Mouse (Mus musculus): Measurements from ENCODE around the gene Jchain. TPM values are rescaled to one million over a fixed set of nuclear protein-coding genes. Genes with fewer than 3 reads are reported as not detected.

Jchain gene
- under 1 TPM; 0.47 to 0.66 TPM for total RNA-seq (2021)
- long read RNA-seq, experiment 1 = 0 reads
- long read RNA-seq, experiment 2 = 0 reads

GRCm38 (mm10) chr5:88527657-88528056 lies at the start of gene Jchain:
Jchain (minus strand) TSS chr5:88527891.
- intact Hi-C loops (cut with DNase I) = no loop called here
- TF ChIP-seq CTCF (IDR thresholded peaks at IDR 0.05) = no peak
- H3K4me3 ChIP-seq = no peak within 1 kb of the TSS
- no peak within 1 kb of the TSS for H3K27ac ChIP-seq
- no peak for DNase-seq (ENCODE audit: extremely low spot score in 1 of 2, low spot score in 2 of 2)

DNA sequence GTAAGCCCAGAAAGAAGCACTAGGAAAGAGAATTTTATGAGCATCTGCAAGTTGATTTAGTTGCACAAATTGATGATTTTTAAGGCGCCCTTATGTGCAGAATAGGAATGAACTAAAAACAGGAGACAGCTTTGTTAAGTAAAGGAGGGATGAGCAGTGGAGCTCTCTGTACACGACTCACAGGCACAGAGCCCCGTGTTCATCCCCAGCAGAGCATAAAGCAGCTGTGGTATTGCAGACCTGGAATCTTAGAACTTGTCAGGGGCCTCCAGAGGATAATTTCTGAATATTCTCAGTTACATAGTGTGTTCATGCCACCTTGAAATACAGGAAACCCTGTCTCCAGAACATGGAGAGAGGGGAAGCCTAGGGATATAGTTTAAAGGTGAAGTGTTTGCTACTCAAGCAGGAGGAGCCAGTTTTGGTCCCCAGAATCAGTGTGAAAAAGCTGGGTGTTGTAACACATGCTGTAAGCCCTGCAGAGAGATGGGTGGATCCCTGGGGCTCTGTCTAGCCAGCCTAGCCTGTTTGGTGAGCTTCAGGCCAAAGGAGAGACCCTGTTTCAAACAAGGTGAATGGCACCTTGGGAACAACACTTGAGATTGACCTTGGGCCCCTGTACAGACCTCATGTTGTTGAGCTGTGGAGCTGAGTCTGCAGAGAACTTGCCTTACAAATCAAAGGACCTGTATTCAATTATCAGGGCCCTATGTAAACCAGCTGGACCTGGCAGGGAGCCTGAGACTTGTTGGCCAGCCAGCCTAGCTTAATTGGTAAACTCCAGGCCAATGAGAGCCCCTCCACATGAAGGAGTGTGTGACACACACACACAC lies 48.0 kb upstream of the Jchain start:
- Histone ChIP-seq H3K4me3 (no peak overlapping the region), H3K27ac (peak overlapping the region; percentile 28; the same call in 1 of the 2 replicates)
- TF ChIP-seq CTCF (IDR thresholded peaks at IDR 0.05) = no peak
- intact Hi-C loops (cut with DNase I) = no loop called here
- DNase-seq (ENCODE audit: extremely low spot score in 1 of 2, low spot score in 2 of 2) = no peak

DNA sequence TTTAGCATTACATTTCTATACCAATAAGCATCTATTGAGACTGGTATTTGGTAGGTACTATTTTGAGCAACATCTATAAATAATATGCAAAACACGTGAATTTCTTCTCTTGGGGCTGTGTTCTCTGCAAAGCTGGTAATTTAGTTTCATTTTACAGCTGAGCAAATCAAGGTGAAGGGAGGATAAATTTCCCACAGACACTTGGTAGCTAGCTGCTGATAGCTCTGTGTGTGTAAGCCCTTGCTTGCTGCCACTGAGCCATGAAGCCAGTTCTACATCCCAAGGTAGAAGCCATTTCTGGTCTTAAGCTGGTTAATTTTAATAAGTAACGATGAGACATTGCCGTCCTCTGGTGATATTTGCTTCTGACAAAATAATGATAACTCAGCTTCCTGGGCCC lies 47.1 kb upstream of the Jchain start:
- DNase-seq (ENCODE audit: extremely low spot score in 1 of 2, low spot score in 2 of 2) = no peak
- TF ChIP-seq CTCF (IDR thresholded peaks at IDR 0.05) = no peak
- intact Hi-C loops (cut with DNase I) = no loop called here

DNA sequence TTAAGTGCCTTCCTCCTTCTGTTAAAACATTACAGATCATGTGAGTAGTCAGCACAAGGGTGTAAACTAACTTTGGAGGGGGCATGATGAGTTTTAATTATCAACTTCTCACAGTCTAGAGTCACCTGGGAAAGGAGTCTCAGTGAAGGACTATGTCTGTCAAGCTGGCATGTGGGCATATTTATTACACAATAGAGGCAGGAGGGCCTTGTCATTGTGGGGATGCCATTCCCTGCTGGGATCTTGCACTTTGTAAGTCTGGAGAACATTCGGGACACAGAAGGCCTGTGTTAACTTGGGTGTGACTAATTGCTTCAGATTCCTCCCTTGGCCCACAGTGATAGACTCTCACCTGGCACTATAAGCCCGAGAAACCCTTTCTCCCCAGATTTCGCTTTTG lies 41.9 kb upstream of the Jchain start:
- H3K4me3 ChIP-seq = no peak overlapping the region
- intact Hi-C loops (cut with DNase I) = no loop called here
- TF ChIP-seq CTCF (IDR thresholded peaks at IDR 0.05) = no peak
- H3K27ac ChIP-seq = no peak overlapping the region
- DNase-seq (ENCODE audit: extremely low spot score in 1 of 2, low spot score in 2 of 2) = no peak

More for the DNA sequence above, 47.1 kb upstream of the Jchain start:
- Histone ChIP-seq H3K27ac (no peak overlapping the region), H3K4me3 (no peak overlapping the region)

- Histone ChIP-seq H3K27ac (no peak overlapping the region), H3K4me3 (peak overlapping the region; percentile 80)
- TF ChIP-seq CTCF (IDR thresholded peaks at IDR 0.05) = no peak
- no peak for DNase-seq (ENCODE audit: extremely low spot score in 1 of 2, low spot score in 2 of 2)
- intact Hi-C loops (cut with DNase I) = no loop called here
Observed at GRCm38 (mm10) chr5:88566034-88566841, 38.5 kb upstream of the Jchain start.

- intact Hi-C loops (cut with DNase I) = loop anchor here (1.0 kb wide), 1 partner anchor 18 kb away; no protein-coding TSS in a partner anchor
- TF ChIP-seq CTCF (IDR thresholded peaks at IDR 0.05) = no peak; the same call in none of the 2 replicates
- H3K27ac ChIP-seq = peak overlapping the region; percentile 55; the same call in 1 of the 2 replicates
- peak overlapping the region; percentile 80 for H3K4me3 ChIP-seq
- DNase-seq (ENCODE audit: extremely low spot score in 1 of 2, low spot score in 2 of 2) = peak; percentile 67 to 71
Observed at GRCm38 (mm10) chr5:88565148-88566033, 37.7 kb upstream of the Jchain start.

DNA sequence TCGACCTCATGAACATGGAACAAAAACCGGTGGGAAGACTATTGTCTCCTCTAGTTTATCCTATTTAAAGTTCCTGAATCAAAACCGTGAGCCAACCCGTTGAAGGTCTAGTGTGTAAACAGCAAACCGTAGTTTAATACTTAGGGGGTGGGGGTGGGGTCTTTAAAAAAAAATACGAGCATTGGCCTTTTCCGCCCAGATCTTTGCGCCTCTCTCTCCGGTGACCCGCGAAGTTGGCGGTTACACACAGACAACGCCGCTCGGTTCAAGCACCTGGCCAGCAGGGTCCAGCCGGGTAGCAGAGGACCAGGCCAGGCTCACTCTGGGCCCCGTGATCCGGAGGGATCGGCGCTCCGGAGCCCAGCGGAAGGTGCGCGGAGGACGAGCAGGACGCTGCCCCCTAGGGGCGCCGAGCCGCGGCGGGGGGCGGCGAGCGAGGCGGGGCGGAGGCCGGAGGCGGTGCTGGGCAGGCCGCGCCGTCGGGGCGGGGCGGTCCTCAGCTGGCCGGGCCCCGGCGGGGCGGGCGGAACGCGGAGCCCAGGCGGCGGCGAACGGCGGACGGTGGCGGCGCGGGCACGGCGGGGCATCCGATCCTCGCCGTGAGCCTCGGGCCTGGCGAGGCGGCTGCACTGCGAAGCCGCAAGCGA lies 36.9 kb upstream of the Jchain start, which contains the start of gene Rufy3:
Gene Rufy3 (plus strand): TSS at position 540 of the 647 bp plus-strand sequence.
- peak; percentile 53 for TF ChIP-seq CTCF (IDR thresholded peaks at IDR 0.05)
- peak within 1 kb of the TSS; percentile 78 for H3K27ac ChIP-seq
- intact Hi-C loops (cut with DNase I) = loop anchor here (1.0 kb wide), 1 partner anchor 19 kb away; no protein-coding TSS in a partner anchor
- peak within 1 kb of the TSS; percentile 80 for H3K4me3 ChIP-seq
- peak; percentile 79 to 82 for DNase-seq (ENCODE audit: extremely low spot score in 1 of 2, low spot score in 2 of 2)

DNA sequence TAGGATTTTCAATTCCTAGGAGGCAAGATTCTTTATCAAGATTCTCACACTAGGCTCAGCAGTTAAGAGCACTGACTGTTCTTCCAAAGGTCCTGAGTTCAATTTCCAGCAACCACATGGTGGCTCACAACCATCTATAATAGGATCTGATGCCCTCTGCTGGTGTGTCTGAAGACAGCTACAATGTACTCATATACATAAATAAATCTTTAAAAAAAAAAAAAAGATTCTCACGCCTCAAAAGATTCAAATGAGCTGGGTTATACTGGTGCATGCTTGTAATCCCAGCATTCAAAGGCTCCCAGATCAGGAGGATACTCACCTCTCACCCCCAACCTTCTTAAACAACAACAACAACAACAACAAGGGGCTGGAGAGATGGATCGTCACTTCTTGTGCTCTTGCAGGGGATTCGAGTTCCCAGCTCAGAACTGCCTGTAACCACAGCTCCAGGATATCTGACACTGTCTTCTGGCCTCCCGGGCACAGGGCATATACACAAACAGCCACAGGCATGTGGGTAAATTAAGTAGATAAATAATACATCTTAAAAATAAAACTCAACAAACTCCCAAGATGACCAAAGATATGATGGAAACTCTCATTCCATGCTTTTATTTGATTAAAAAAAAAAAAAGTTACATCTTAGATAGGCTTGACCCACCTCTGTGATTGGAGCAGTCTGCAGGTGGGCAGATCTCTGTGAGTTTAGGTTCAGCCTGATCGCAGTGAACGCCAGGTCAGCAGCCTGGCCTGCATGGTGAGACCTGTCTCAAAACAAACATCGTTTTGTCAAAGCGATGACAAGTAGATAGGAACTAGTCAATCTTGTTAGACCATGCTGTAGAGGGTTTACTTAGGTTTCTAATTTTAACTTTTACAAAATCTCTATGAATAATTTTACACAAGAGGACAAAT lies 35.4 kb upstream of the Jchain start:
- intact Hi-C loops (cut with DNase I) = no loop called here
- Histone ChIP-seq H3K4me3 (no peak overlapping the region), H3K27ac (no peak overlapping the region)
- TF ChIP-seq CTCF (IDR thresholded peaks at IDR 0.05) = peak; percentile 17
- DNase-seq (ENCODE audit: extremely low spot score in 1 of 2, low spot score in 2 of 2) = no peak

DNA sequence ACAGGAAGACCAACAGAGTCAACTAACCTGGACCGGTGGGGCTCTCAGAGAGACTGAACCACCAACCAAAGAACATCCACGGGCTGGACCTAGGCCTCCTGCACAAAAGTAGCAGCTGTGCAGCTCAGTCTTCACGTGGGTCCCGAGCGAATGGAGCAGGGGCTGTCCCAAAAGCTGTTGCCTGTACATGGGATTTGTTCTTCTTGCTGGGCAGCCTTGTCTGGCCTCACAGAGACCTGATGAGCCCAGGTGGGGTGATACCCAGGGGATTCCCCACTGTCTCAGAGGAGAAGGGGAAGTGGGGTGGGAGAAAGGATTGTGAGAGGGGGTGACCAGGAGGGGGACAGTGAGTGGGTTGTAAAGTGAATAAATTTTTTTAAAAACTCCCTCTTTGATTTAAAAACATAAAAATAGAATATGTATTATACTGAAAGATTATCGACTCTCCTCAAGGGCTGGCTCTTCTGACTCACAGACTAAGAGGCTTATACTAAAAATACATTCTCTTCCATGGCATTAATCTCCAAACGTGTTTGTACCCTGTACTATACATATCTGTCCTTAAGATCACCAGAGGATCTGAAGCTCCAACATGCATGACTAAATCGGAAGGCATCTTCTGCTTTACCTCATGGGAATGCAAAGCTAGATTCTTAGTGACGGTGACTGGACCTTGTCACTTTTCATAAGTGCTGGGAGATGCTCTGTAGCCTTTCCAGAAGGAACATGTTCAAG lies 33.6 kb upstream of the Jchain start:
- TF ChIP-seq CTCF (IDR thresholded peaks at IDR 0.05) = no peak
- intact Hi-C loops (cut with DNase I) = no loop called here
- Histone ChIP-seq H3K4me3 (no peak overlapping the region), H3K27ac (no peak overlapping the region)
- no peak for DNase-seq (ENCODE audit: extremely low spot score in 1 of 2, low spot score in 2 of 2)

Measured in left cerebral cortex, adult 2 months (tissue).